Mouse (Mus musculus) kidney, adult 11 months (tissue): Measurements from ENCODE around the gene Clasp1.

Experiments used
- DNase-seq: peaks from one replicate; pipeline ENCODE4 v3.0.0; 2022

Gene Clasp1

GRCm38 (mm10) chr1:118453577-118453976 lies 64.7 kb downstream of the Clasp1 start:
- DNase-seq = no peak

DNA sequence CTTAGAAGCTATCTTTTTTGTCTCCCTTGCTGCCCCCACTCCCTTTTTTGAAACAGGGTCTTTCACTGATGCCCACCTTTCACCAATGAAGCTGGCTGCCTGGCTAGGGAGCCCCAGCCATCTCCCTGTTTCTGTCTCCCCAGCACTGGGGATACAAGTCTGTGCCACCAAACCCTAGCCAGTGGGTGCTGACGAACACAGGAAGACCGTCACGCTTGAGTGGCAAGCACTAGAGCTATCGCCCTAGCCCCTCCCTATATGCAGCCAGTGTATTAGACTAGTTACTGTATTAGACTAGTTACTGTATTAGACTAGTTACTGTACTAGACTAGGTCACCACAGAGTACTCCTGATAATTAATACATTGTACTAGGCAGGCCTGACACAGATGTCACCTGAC lies 66.0 kb downstream of the Clasp1 start:
- no peak for DNase-seq

- DNase-seq = no peak
Observed at GRCm38 (mm10) chr1:118457256-118457882, 68.5 kb downstream of the Clasp1 start.

GRCm38 (mm10) chr1:118457883-118458259 lies 69.0 kb downstream of the Clasp1 start:
- DNase-seq = no peak

DNA sequence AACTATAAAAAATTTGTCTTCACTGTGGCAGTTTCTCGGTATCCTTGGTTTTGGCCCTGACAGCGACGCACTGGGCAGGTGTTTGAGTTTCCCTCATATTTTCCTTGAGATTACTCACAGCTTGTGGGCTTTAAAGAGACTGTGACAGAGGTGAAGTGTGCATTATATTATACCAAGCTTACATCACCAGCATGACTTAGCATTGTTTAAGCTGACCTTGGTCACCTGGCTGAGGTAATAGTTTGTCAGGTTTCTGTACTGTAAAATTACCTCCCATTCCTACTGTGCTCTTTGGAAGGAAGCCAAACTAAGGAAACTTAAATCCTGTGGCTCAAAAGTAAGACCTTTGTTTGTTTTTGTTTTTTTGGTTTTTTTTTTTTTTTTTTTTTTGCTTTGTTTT lies 69.4 kb downstream of the Clasp1 start:
- no peak for DNase-seq

GRCm38 (mm10) chr1:118458963-118459920 lies 70.4 kb downstream of the Clasp1 start:
- DNase-seq = peak; percentile 95

GRCm38 (mm10) chr1:118460716-118461115 lies 71.9 kb downstream of the Clasp1 start:
- DNase-seq = no peak

DNA sequence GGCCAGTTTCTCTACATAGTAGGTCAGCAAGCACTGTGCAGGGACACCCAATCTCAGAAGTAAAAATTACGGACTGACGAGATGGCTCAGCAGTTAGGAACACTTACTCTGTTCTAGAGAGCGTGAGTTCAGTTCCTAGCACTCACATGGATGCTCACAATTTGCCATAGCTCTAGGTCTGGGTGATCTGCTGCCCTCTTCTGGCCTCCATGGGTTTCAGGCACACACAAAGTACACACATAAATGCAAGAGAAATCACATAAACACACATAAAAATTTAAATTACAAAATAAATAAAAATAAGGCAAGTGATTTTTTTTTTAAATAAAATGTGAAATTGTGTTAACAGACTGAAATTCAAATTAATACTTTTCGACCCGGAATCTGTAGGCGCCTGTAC lies 77.2 kb downstream of the Clasp1 start:
- DNase-seq = no peak

GRCm38 (mm10) chr1:118472386-118472785 lies 83.5 kb downstream of the Clasp1 start:
- no peak for DNase-seq

- peak; percentile 45 for DNase-seq
Observed at GRCm38 (mm10) chr1:118476919-118477318, 88.1 kb downstream of the Clasp1 start.

GRCm38 (mm10) chr1:118479246-118479645 lies 90.4 kb downstream of the Clasp1 start:
- DNase-seq = no peak

- no peak for DNase-seq
Observed at GRCm38 (mm10) chr1:118480484-118481364, 91.9 kb downstream of the Clasp1 start.

- no peak for DNase-seq
Observed at GRCm38 (mm10) chr1:118481365-118481702, 92.5 kb downstream of the Clasp1 start.

DNA sequence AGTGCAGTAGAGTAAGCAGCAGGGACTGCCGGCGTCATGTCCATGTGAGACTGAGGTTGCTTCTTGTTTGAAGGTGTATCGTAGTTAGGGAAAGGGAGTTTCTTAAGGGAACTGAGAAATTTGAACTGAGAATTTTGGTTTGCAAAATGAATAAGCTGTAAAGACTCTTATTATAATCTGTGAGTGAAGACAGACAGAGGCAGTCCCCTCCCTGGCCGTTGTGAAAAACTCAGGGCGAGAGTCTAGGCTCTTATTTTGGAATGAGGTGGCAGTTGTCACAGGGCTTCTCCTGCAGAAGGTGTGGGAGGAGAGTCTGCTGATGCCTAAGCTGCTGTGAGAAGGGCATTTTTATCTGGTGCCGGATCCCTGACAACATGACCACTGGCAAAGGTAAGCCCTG lies 92.8 kb downstream of the Clasp1 start:
- no peak for DNase-seq

DNA sequence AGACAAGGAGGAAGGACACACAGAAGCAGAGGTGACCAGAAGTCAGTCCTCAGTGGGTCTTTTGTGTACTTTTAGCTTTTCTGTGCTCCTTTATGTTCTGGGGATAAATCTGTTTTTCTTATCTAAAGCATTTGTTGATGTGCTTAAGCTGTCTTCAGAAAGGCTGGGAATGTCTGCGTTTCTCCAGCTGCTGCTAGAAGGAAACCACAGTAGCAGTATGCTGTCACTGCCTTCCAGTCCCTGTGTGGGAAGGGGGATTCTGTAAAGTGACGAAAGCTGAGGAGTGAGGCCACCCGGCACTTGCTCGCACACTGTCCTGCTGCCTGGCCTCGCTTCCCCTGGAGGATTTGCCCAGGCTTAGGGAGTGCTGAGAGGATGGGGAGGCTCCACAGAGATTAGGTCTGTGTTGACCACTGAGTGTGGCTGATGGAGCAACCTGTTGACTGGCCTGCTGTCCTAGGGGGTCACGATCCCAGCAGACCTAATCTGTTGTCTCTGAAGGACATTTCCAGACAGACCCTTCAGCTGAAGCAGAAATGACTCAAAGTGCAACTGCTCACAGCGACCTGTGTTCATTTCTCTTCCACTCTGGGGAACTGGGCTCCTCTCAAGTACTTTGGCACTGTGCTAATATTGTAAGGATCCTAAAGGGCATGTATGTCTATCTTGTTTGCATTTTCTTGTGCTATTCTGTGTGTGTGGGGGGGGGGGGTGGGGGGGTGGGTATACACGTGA lies 93.6 kb downstream of the Clasp1 start:
- no peak for DNase-seq

GRCm38 (mm10) chr1:118483504-118484096 lies 94.7 kb downstream of the Clasp1 start:
- no peak for DNase-seq

- DNase-seq = no peak
Observed at GRCm38 (mm10) chr1:118485572-118485971, 96.7 kb downstream of the Clasp1 start.

- DNase-seq = no peak
Observed at GRCm38 (mm10) chr1:118486021-118486420, 97.2 kb downstream of the Clasp1 start.

DNA sequence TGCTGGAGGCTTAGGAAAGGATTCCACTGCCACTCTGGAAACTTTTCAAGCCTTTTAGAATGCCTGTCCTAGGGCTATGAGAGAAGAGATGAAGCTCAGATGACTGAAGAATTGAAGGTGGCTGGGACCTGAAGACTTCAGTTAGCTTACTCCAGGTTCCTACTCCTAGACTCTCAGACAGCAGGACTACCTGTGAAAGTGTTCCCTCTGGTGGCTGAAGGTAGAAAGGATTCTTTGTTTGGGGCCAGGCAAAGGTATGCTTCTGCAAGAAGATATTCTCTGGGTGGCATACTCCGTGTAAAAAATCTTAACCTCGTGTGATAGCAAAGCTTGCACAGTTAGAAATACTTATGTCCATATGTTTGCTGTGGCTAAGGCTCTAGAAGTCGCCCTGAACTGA lies 104.0 kb downstream of the Clasp1 start:
- DNase-seq = no peak

DNA sequence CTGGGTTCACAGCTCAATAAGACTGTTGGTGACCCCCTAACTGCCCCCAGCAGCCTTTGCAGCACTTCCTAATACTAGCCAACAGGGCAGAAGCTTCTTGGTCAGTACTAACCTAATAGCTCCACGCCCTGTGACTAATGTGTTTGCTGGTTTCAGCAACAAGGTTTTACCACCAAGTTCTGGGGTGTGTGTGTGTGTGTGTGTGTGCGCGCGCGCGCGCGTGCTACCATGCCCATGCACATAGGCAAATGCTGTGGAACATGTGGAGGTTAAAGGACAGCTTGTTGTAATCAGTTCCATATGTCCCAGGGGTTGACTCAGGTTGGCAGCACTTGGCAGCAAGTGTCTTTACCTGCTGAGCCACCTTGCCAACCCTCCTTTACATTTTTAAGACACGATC lies 105.7 kb downstream of the Clasp1 start:
- no peak for DNase-seq

DNA sequence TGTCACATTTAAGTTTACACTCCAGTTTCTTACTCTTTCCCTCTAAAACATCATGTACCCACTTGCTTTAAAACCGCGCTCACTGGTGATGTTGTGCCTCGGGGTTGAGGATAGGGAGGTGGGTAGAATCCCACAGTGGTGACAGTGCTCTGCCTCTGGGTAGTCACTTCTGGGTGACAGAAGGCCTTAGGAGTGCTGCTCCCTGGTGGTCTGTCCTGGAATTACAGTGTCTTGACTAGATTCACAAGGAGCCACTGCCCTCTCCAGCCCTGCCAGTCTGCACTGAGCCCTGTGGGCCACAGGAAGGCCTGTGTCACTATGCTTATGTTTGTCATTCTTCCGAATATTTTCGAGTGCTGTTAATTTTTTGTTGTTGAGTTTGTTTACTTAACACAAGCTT lies 109.5 kb downstream of the Clasp1 start:
- DNase-seq = peak; percentile 41

GRCm38 (mm10) chr1:118500606-118501005 lies 111.7 kb downstream of the Clasp1 start:
- DNase-seq = no peak
